Mouse (Mus musculus): ENCODE results near the gene Ip6k1. TPM values are rescaled to one million over a fixed set of nuclear protein-coding genes. Genes with fewer than 3 reads are reported as not detected.

Gene Ip6k1
- 83.3 and 105 TPM in 2 replicates for polyA plus RNA-seq (2012; rRNA removed)
- 34.6 and 40.4 TPM in 2 replicates for polyA plus RNA-seq (2014; fragmentation: Nextera tagmentation; extraction: Ambion mirVana)

GRCm38 (mm10) chr9:108001922-108002770, at the start of gene Ip6k1:
TSS of gene Ip6k1 (plus strand) at chr9:108002501.
- no peaks in the 10 kb centered on the region for H3K9me3 ChIP-seq (ENCODE audit: control insufficient read depth, low read length)
- H3K9ac ChIP-seq (ENCODE audit: low read depth, low read length, severe bottlenecking): peak within 1 kb of the TSS; percentile 93
- H3K36me3 ChIP-seq (ENCODE audit: control insufficient read depth, insufficient read depth, low read length): no peaks in the 10 kb centered on the region
- H3K27me3 ChIP-seq (ENCODE audit: control insufficient read depth, insufficient read depth, low read length): no peaks in the 10 kb centered on the region
- peak within 1 kb of the TSS; percentile 90 for H3K27ac ChIP-seq (replicated peaks; ENCODE audit: low read depth, low read length)
- peak; percentile 51; the same call in 1 of the 2 replicates for TF ChIP-seq POLR2A (IDR thresholded peaks at IDR 0.05; ENCODE audit: borderline replicate concordance, extremely low read depth, insufficient read depth, insufficient read length)
- under 1% methylated on average over 45 of the region's 51 CpGs for WGBS
- peak within 1 kb of the TSS; percentile 79 for H3K4me2 ChIP-seq (replicated peaks; ENCODE audit: low read depth, low read length, severe bottlenecking)
- ATAC-seq (ENCODE audit: low FRiP score, low read depth): peak; percentile 100
- H3K4me1 ChIP-seq (ENCODE audit: control insufficient read depth, insufficient read depth, low read length): peaks cover 14% of the 10 kb centered on the region
- DNase-seq (ENCODE audit: low spot score): peak; percentile 100
- peak within 1 kb of the TSS; percentile 93 for H3K4me3 ChIP-seq (replicated peaks; ENCODE audit: low read length)

GRCm38 (mm10) chr9:107955613-107956289, 46.5 kb upstream of the Ip6k1 start:
- peaks cover 3% of the 10 kb centered on the region; the same call in 1 of the 2 replicates for H3K4me1 ChIP-seq (ENCODE audit: control insufficient read depth, insufficient read depth, low read length)
- H3K27me3 ChIP-seq (ENCODE audit: control insufficient read depth, insufficient read depth, low read length): no peaks in the 10 kb centered on the region
- no peak overlapping the region for H3K4me2 ChIP-seq (replicated peaks; ENCODE audit: low read depth, low read length, severe bottlenecking)
- no peak overlapping the region for H3K27ac ChIP-seq (replicated peaks; ENCODE audit: low read depth, low read length)
- 77% methylated on average over 6 of the region's 6 CpGs for WGBS
- ATAC-seq (ENCODE audit: low FRiP score, low read depth) (no peak), DNase-seq (ENCODE audit: low spot score) (no peak)
- peaks cover 16% of the 10 kb centered on the region; the same call in 1 of the 2 replicates for H3K36me3 ChIP-seq (ENCODE audit: control insufficient read depth, insufficient read depth, low read length)
- H3K4me3 ChIP-seq (replicated peaks; ENCODE audit: low read length): no peak overlapping the region
- no peaks in the 10 kb centered on the region for H3K9me3 ChIP-seq (ENCODE audit: control insufficient read depth, low read length)
- no peak overlapping the region for H3K9ac ChIP-seq (ENCODE audit: low read depth, low read length, severe bottlenecking)
- TF ChIP-seq POLR2A (IDR thresholded peaks at IDR 0.05; ENCODE audit: borderline replicate concordance, extremely low read depth, insufficient read depth, insufficient read length): no peak

GRCm38 (mm10) chr9:107957141-107957540, 45.2 kb upstream of the Ip6k1 start:
- H3K4me1 ChIP-seq (ENCODE audit: control insufficient read depth, insufficient read depth, low read length): no peaks in the 10 kb centered on the region
- TF ChIP-seq POLR2A (IDR thresholded peaks at IDR 0.05; ENCODE audit: borderline replicate concordance, extremely low read depth, insufficient read depth, insufficient read length): no peak
- no peak overlapping the region for H3K4me2 ChIP-seq (replicated peaks; ENCODE audit: low read depth, low read length, severe bottlenecking)
- H3K9ac ChIP-seq (ENCODE audit: low read depth, low read length, severe bottlenecking): no peak overlapping the region
- no peak overlapping the region for H3K27ac ChIP-seq (replicated peaks; ENCODE audit: low read depth, low read length)
- H3K36me3 ChIP-seq (ENCODE audit: control insufficient read depth, insufficient read depth, low read length): peaks cover 25% of the 10 kb centered on the region
- DNase-seq (ENCODE audit: low spot score) (no peak), ATAC-seq (ENCODE audit: low FRiP score, low read depth) (no peak)
- WGBS: 60% methylated on average over 6 of the region's 6 CpGs
- no peaks in the 10 kb centered on the region for H3K9me3 ChIP-seq (ENCODE audit: control insufficient read depth, low read length)
- no peaks in the 10 kb centered on the region for H3K27me3 ChIP-seq (ENCODE audit: control insufficient read depth, insufficient read depth, low read length)
- no peak overlapping the region for H3K4me3 ChIP-seq (replicated peaks; ENCODE audit: low read length)

DNA sequence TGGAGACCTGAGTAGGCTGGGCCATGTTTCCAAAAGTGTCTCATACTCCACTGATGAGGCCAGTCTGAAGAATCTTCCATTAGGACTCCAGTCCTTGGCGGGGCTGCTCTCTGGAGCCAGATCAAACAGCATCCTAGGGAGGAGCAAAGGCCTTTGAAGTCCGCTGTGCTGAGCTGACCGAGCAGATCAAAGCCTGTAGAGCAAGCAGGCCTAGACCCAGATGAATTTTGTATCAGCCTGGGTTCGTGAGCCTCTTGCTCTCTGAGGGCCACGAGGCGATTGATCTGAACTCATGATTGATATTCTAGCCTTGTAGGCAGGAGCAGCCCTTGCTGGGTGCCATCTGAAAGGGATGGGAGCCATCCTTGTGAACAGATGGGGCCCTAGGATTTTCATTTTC, 42.4 kb upstream of the Ip6k1 start:
- WGBS: 21% methylated on average over 6 of the region's 6 CpGs

GRCm38 (mm10) chr9:107960928-107961327, 41.4 kb upstream of the Ip6k1 start:
- H3K36me3 ChIP-seq (ENCODE audit: control insufficient read depth, insufficient read depth, low read length): peaks cover 28% of the 10 kb centered on the region
- H3K27ac ChIP-seq (replicated peaks; ENCODE audit: low read depth, low read length): no peak overlapping the region

More for the DNA sequence above, 42.4 kb upstream of the Ip6k1 start:
- H3K27me3 ChIP-seq (ENCODE audit: control insufficient read depth, insufficient read depth, low read length): no peaks in the 10 kb centered on the region
- H3K4me2 ChIP-seq (replicated peaks; ENCODE audit: low read depth, low read length, severe bottlenecking): no peak overlapping the region
- peaks cover 28% of the 10 kb centered on the region for H3K36me3 ChIP-seq (ENCODE audit: control insufficient read depth, insufficient read depth, low read length)
- TF ChIP-seq POLR2A (IDR thresholded peaks at IDR 0.05; ENCODE audit: borderline replicate concordance, extremely low read depth, insufficient read depth, insufficient read length): no peak
- no peak for ATAC-seq (ENCODE audit: low FRiP score, low read depth)
- H3K27ac ChIP-seq (replicated peaks; ENCODE audit: low read depth, low read length): no peak overlapping the region
- H3K4me1 ChIP-seq (ENCODE audit: control insufficient read depth, insufficient read depth, low read length): no peaks in the 10 kb centered on the region
- no peak overlapping the region for H3K9ac ChIP-seq (ENCODE audit: low read depth, low read length, severe bottlenecking)
- H3K9me3 ChIP-seq (ENCODE audit: control insufficient read depth, low read length): no peaks in the 10 kb centered on the region
- DNase-seq (ENCODE audit: low spot score): no peak
- no peak overlapping the region for H3K4me3 ChIP-seq (replicated peaks; ENCODE audit: low read length)

More at GRCm38 (mm10) chr9:107960928-107961327, 41.4 kb upstream of the Ip6k1 start:
- no peaks in the 10 kb centered on the region for H3K9me3 ChIP-seq (ENCODE audit: control insufficient read depth, low read length)
- DNase-seq (ENCODE audit: low spot score) (no peak), ATAC-seq (ENCODE audit: low FRiP score, low read depth) (no peak)
- no peak overlapping the region for H3K4me3 ChIP-seq (replicated peaks; ENCODE audit: low read length)
- no peaks in the 10 kb centered on the region for H3K27me3 ChIP-seq (ENCODE audit: control insufficient read depth, insufficient read depth, low read length)
- no peak overlapping the region for H3K4me2 ChIP-seq (replicated peaks; ENCODE audit: low read depth, low read length, severe bottlenecking)
- 81% methylated on average over 4 of the region's 4 CpGs for WGBS
- no peaks in the 10 kb centered on the region for H3K4me1 ChIP-seq (ENCODE audit: control insufficient read depth, insufficient read depth, low read length)
- TF ChIP-seq POLR2A (IDR thresholded peaks at IDR 0.05; ENCODE audit: borderline replicate concordance, extremely low read depth, insufficient read depth, insufficient read length): no peak
- no peak overlapping the region for H3K9ac ChIP-seq (ENCODE audit: low read depth, low read length, severe bottlenecking)
